Mouse (Mus musculus) regulatory T cell (primary cell): Measurements from ENCODE around the gene Pnisr.

Source experiments
- in situ Hi-C: fragments of 300-600 bp; cut with MboI, MseI; formaldehyde crosslinking; loops from one replicate; pipeline ENCODE4 v1.15.1; 2025; ENCODE audit warnings: high pct_unique_total_duplicates

The Pnisr gene

DNA sequence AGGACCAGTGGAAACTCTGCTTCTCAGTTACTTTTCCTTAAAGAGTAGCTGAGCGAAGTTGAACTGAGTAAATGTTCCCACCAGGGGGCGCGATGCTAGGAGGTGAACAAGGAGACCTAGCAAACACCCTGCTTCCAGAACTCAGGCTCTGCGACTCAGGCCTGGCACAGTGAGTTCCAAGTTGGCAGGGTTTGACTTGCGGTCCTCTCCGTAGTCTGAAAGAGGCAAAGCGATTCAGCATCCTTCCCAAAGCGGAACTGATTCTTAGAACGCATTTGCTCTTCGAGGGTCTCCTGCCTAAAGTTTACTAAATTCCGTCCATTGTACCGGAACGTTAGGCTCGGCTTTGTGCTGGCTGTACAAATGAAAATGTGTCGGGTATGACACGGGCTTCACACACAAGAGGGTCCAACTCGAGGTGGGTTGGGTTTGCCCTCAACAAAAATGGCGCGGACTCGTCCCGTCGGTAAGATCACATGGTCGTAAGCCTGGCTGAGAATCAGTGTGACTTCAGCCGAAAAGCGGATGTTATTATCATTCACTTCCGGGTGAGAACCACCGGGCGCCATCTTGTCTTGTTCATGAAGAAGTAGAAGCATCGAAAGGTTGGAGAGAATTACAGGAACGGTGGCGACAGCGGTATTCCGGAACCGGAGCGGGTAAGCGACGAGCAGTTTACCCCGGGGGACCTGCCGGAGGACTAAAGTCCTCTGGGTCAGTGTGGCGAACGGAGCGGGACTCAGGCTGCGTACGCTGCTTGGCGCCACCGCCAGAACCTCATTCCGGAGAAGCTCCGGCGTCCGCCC lies at the start of gene Pnisr:
TSS of gene Pnisr (plus strand) at position 103 of the 806 bp plus-strand sequence.
- in situ Hi-C loops = no loop called here

DNA sequence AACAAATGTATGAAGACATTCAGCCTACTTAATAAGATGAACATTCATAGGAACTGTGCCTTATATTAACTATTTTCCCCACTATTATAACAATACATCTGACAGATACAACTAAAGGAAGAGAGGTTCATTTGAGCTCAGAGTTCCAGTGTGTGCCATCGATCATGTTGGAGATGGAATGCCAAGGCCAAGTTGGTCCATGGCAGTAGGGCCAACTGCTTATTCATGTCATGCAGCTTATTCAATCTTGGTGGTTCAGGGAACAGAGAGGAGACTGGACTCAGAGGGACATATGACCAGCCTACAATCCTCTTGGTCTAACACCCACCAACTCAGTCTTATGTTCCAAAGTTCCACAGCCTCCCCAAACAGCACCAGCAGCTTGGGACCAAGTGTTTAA lies 46.4 kb upstream of the Pnisr start:
- in situ Hi-C loops = no loop called here

DNA sequence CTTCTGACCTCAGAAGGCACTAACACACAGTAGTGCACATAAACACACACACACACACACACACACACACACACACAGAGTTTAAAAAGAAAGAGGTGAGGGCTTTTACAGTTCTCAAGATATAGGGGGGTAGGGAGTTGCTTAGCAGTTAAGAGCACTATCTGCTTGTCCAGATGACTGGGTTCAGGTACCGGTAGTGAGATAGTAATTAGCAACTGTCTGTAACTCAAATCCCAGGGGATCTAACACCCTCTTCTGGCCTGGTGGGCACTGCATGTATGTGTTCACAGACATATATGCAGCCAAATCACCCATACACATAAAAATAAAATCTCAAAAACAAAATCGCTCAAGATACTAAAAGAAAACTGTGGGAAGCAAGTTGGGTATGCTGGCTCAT lies 45.8 kb upstream of the Pnisr start:
- in situ Hi-C loops = no loop called here

DNA sequence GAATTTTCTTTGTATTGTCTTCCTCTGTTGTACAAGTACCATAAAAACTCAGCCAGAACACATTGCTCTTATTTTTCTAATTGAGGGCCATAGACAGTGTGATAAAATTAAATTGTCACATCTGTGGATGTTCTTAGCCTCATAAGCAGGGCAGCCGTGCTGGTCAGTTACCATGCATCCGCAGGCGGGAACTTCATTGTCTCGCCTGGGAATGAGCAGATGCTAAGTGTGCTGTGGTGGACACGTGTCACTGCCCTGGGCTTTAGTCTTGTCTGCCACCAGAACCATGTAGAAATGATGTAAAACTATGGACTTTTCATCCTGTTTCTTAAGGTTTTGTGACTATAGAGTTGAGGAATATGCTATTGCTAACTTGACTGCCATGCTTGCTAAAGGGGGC lies 40.2 kb upstream of the Pnisr start:
- in situ Hi-C loops = no loop called here

DNA sequence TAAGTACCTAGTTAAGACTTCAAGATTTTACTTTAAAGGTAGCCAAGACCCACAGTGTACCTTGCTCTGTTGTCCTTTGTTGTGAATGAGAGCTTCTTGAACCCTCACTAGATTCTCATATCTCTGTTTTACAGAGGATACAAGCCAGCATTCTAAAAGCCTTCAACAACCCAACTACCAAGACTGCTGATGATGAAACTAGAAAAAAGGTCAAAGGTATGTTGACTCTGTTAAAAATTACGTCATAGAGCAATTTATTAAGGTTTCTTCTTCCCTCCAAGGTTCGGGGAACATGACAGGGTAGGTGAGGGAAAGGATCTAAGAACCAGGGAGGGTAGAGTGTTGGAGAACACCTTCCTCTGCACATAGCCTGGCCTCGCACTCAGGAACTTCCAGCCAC lies 36.8 kb upstream of the Pnisr start:
- in situ Hi-C loops = no loop called here

DNA sequence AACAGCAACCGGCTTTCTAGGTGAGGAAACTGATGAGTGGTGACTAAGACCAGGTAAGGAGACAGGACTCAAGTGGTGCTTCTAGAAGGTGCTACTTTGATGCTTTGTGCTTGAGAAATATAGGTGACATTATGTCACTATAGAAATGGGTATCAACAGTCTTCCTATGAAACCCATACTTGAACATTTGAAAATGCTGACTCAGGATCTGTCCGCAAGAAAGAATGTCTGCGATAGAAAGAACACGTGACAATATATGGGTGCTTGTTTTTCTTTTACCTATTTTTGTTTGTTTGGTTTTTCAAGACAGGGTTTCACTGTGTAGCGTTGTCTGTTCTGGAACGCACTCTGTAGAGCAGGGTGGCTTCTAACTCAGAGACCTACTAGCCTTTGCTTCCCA lies 34.7 kb upstream of the Pnisr start:
- in situ Hi-C loops = no loop called here

DNA sequence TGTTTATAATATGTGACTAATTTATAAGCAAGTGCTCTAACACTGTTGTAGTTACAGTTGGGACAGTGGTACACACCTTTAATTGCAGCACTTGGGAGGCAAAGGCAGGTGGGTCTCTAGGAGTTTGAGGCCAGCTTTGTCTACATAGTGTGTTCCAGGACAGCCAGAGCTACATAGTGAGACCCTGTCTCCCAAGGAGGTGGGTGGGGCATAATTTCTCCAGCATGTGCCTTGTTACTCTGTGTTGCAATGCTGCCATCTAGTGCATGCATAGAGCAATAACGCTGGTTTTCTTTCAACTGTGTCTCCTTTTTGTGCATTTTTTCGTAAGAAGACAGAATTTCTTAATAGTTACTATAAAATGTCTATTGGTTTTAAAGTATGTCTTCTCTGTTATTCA lies 33.4 kb upstream of the Pnisr start:
- in situ Hi-C loops = no loop called here

DNA sequence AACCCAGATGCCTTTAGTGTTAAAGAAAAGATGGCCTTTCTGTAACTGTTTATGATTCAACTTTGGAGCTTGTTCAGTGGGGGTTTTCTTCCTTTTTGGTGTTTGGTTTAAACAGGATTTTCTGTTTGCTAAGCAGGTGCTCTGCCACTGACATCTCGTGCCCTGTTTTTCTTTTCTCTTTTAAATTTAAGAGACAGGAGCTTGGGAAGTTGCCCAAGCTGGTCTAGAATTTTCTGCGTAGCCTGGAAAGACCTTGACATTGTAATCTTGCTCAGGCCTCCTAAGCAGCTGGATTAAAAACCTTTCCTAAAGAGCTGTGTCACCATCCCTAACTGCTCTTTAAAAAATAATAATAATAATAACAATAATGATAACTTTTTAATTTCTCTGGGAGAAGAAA lies 20.8 kb upstream of the Pnisr start:
- in situ Hi-C loops = no loop called here

DNA sequence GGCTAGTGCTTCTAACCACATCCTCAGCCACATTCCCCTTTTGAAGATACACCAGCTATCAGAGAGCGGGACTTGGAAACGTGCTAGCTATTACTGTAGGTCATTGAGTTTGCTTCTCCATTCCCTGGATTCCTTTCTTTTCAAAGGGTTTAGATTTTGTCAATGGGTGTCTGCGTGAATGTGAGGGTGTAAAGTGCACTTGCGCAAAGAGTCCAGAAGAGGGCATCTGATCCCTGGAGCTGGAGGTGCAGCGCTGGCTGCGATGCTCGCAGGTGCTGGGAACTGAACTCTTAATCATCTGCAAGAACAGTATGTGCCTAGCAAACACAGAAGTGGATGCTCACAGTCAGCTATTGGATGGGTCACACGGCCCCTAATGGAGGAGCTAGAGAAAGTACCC lies 14.5 kb upstream of the Pnisr start:
- in situ Hi-C loops = no loop called here

DNA sequence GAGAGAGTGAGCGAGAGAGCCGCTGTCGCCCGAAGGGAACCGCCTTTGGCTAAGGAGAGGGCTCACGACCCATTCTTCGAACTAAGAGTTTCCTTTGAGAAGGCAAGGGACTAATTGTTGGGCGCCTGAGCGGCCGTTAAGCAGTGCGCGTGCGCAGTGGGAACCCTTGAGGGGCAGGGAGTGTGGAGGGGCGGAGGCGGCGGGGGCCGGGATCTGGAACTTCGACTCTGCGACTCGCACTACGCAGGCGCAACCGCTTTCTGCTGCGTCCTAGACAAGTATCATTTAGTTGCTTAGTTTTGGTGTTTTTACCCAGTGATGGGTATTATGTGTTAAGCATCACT lies 876 bp downstream of the Pnisr start:
- in situ Hi-C loops = no loop called here

DNA sequence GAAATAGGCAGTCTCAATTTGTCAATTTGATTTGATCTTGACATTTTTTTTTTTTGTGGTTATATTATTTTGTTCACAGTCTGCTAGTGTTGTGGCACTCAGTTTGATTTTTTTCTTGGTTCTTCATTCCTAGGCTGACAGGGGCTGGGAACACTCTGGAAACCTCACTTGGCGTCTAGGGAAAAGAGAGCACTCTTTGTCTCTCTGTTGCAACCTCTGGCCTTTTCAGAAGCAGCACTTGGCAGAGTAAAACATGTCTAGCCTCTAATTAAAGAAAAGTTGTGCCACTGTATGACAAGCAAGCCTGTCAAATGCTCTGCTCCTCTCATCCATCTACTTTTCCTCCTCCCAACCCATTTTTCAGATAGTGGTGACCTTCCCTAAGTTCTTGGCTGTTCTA lies 10.1 kb downstream of the Pnisr start:
- in situ Hi-C loops = no loop called here

DNA sequence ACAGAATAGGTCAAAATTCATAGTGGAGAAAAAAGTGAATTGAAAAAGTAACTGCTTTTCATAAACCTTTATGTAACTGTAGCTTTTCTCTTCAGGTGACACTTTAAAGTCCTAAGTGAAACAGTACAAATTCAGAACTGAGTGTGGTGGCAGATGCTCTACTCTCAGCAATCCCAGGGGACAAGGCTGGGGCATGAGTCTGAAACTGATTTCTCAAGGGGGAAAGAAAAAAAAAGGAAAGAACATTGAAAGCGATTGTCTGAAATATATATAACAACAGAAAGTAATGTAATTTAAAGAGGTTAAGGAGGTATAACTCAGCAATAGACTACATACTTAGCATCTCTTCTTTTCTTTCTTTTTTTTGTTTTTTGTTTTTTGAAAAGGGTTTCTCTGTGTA lies 17.8 kb downstream of the Pnisr start:
- in situ Hi-C loops = no loop called here

DNA sequence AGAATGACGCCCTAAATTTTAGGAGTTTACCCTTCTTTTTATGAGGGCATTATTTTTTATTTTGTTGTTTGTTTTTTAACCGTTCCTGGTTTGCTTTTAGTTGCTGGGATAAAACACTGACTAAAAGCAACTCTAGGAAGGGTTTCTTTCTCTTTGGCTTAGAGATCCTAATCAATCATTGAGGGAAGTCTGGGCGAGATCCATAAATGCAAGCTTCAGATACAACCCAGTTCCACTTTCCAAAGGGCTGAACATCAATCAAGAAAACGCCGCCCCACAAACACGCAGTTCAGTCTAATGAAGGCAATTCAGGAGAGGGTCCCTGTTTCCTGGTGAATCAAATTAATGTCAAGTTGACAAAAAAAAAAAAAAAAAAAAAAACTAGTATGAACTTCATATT lies 31.4 kb downstream of the Pnisr start:
- in situ Hi-C loops = no loop called here

DNA sequence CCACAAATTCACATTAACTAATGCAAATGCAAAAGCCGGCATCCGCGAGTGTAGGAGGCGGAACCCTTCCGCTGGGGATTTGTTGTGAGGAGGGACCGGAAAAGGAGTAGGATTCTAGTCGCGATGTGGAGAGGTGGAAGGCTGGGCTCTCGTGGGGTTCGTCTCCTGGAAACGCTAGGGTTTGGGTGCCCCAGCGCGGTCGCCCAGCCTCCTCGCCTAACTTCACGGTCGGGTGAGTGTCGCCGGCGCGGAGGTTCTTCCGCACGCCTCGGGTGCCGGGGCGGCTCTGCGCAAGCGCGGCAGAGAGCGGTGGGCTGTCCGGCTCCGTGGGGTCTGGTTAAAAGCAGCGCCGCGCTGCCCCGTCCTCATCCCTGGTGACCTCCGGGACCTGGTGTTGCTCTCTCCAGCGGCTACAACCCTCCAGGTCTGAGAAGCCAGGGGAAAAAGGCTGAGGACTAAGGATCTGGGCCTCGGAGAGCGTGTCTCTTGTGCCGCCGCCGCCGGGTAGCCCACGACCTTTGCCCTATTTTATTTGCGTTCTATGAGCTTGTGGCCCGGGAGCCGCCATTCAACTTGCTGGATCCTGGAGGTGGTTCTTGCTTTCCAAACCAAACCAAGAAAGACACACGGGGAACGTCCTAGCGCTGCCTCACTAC lies 32.3 kb downstream of the Pnisr start, which contains the start of gene Coq3:
TSS of gene Coq3 (plus strand) at position 109 of the 656 bp plus-strand sequence.
- in situ Hi-C loops = loop anchor here (5.0 kb wide), 1 partner anchor 152 kb away; the partner anchor contains the start of gene Ccnc

DNA sequence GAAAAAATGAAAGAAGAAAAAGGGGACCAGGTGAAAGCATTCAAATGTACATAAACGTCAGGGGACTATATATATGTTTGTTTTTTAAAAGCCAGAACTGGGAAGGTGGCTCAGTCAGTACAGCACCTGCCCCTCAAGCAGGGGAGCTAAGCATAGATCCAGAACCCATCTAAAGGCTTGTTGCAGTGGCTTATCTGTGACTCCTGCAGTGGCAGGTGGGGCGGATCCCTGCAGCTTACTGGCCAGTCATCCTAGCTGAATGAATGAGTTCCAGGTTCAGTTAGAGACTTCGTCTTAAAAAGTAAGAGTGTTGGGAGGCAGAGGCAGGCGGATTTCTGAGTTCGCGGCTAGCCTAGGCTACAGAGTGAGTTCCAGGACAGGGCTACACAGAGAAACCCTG lies 35.4 kb downstream of the Pnisr start:
- in situ Hi-C loops = loop anchor here (5.0 kb wide), 1 partner anchor 156 kb away; the partner anchor contains the start of gene Ccnc

DNA sequence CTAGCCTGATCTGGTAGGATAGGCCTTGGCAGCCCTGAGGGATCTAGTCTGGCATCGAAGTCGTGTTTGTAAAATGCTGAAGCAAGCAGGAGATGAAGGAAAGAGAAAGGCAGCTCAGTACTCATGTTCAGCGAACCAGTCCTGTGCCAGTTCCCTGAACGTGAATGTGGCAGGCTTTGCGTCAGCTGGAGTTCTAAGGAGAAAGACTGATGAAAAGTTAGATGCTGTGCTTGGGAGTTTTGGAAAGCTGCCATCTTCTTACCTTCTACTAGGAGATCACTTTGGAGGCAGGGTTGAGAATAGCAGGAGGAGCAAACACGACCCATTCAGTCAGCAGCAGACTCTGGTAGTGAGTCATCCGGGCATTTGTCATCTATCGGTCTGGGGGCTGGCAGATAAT lies 38.4 kb downstream of the Pnisr start:
- in situ Hi-C loops = no loop called here
